Mouse (Mus musculus) MEL (cell line): ENCODE data around the gene Rabl6. TPM values are rescaled to one million over a fixed set of nuclear protein-coding genes. Genes with fewer than 3 reads are reported as not detected.

Experiments
- DNase-seq: peaks from one replicate; pipeline ENCODE4 v3.0.0; 2011; ENCODE audit warnings: low read depth, low spot score
- H3K27ac ChIP-seq: 2 replicates; pipeline ENCODE4 v1.5.1; 2012; ENCODE audit warnings: low read depth, mild to moderate bottlenecking, control low read depth, low read length, moderate library complexity; ENCODE audit not compliant: control insufficient read depth
- H3K27me3 ChIP-seq, 2 experiments: fragments of 150-350 bp in 1 of 2; sonication (generic) in 1 of 2; 2 replicates each; pipeline ENCODE4 v1.6.1; 2012; ENCODE audit warnings: low read length in 2 of 2, mild to moderate bottlenecking in 2 of 2, improper control_type of control experiment in 1 of 2, moderate library complexity in 1 of 2; ENCODE audit not compliant: insufficient read depth in 2 of 2, control insufficient read depth in 1 of 2
- H3K36me3 ChIP-seq, 2 experiments: 2 replicates each; pipeline ENCODE4 v1.6.1; 2012 to 2014; ENCODE audit warnings: low read length in 2 of 2, improper control_type of control experiment in 1 of 2, inconsistent platforms in 1 of 2, mild to moderate bottlenecking in 1 of 2; ENCODE audit not compliant: insufficient read depth in 2 of 2, control insufficient read depth in 1 of 2
- H3K4me1 ChIP-seq, 2 experiments: fragments of 150-350 bp in 1 of 2; sonication (generic) in 1 of 2; 2 replicates each; pipeline ENCODE4 v1.6.1; 2012; ENCODE audit warnings: low read length in 2 of 2, improper control_type of control experiment in 1 of 2, mild to moderate bottlenecking in 1 of 2; ENCODE audit not compliant: insufficient read depth in 2 of 2, control insufficient read depth in 1 of 2
- H3K4me3 ChIP-seq, 2 experiments: fragments of 150-350 bp in 1 of 2; sonication (generic) in 1 of 2; 2 replicates each; pipeline ENCODE4 v1.5.1; 2012; ENCODE audit warnings: low read depth in 2 of 2, low read length in 2 of 2, mild to moderate bottlenecking in 2 of 2, moderate library complexity in 2 of 2, control low read depth in 1 of 2, improper control_type of control experiment in 1 of 2; ENCODE audit not compliant: control insufficient read depth in 1 of 2, insufficient read depth in 1 of 2
- H3K79me2 ChIP-seq: 2 replicates; pipeline ENCODE4 v1.6.1; 2012; ENCODE audit warnings: mild to moderate bottlenecking, low read length, moderate library complexity; ENCODE audit not compliant: control insufficient read depth, poor library complexity, insufficient read depth
- H3K9ac ChIP-seq: 2 replicates; pipeline ENCODE4 v1.6.1; 2012; ENCODE audit warnings: low read depth, mild to moderate bottlenecking, control low read depth, low read length, moderate library complexity; ENCODE audit not compliant: control insufficient read depth, poor library complexity, severe bottlenecking
- H3K9me3 ChIP-seq: fragments of 150-350 bp; sonication (generic); replicated peaks from 2 replicates; pipeline ENCODE4 v1.6.1; 2012; ENCODE audit warnings: mild to moderate bottlenecking, low read length, improper control_type of control experiment, moderate library complexity; ENCODE audit not compliant: insufficient read depth
- BHLHE40 ChIP-seq: IDR thresholded peaks from 2 replicates; pipeline ENCODE4 v1.6.1; 2012; ENCODE audit warnings: low read depth, mild to moderate bottlenecking, inconsistent platforms, low read length, improper control_type of control experiment, borderline replicate concordance
- CHD2 ChIP-seq: IDR thresholded peaks from 2 replicates; pipeline ENCODE4 v1.6.1; 2011; ENCODE audit warnings: low read length, improper control_type of control experiment
- ELF1 ChIP-seq: IDR thresholded peaks from 2 replicates; pipeline ENCODE4 v1.6.1; 2014; ENCODE audit warnings: low read depth, mild to moderate bottlenecking, inconsistent platforms, low read length, improper control_type of control experiment, moderate library complexity
- EP300 ChIP-seq, 2 experiments: IDR thresholded peaks; 2 replicates each; pipeline ENCODE4 v1.6.1; 2011; ENCODE audit warnings: improper control_type of control experiment in 2 of 2, low read length in 2 of 2, low read depth in 1 of 2, mild to moderate bottlenecking in 1 of 2
- GATA1 ChIP-seq: IDR thresholded peaks from 2 replicates; pipeline ENCODE4 v1.6.1; 2011; ENCODE audit warnings: low read depth, low read length, improper control_type of control experiment
- HCFC1 ChIP-seq: IDR thresholded peaks from 2 replicates; pipeline ENCODE4 v1.6.1; 2012; ENCODE audit warnings: low read depth, mild to moderate bottlenecking, inconsistent platforms, low read length, improper control_type of control experiment, moderate library complexity
- KAT2A ChIP-seq: conservative IDR thresholded peaks from 2 replicates; pipeline ENCODE4 v1.6.1; 2012; ENCODE audit warnings: low read depth, low read length, improper control_type of control experiment, inconsistent platforms
- MAFK ChIP-seq: IDR thresholded peaks from 2 replicates; pipeline ENCODE4 v1.6.1; 2011; ENCODE audit warnings: low read depth, mild to moderate bottlenecking, low read length, improper control_type of control experiment, borderline replicate concordance
- MAX ChIP-seq: IDR thresholded peaks from 2 replicates; pipeline ENCODE4 v1.6.1; 2011; ENCODE audit warnings: low read length, improper control_type of control experiment
- MXI1 ChIP-seq: IDR thresholded peaks from 2 replicates; pipeline ENCODE4 v1.6.1; 2011; ENCODE audit warnings: mild to moderate bottlenecking, low read depth, low read length, improper control_type of control experiment
- MYC ChIP-seq: IDR thresholded peaks from 2 replicates; pipeline ENCODE4 v1.6.1; 2011; ENCODE audit warnings: low read depth, mild to moderate bottlenecking, low read length, improper control_type of control experiment, moderate library complexity
- NELFE ChIP-seq: IDR thresholded peaks from 2 replicates; pipeline ENCODE4 v1.6.1; 2011; ENCODE audit warnings: low read depth, low read length, improper control_type of control experiment
- NRF1 ChIP-seq: IDR thresholded peaks from 2 replicates; pipeline ENCODE4 v1.6.1; 2014; ENCODE audit warnings: low read depth, mild to moderate bottlenecking, inconsistent platforms, low read length, improper control_type of control experiment, moderate library complexity; ENCODE audit not compliant: poor library complexity, insufficient read depth, severe bottlenecking
- POLR2A ChIP-seq, 2 experiments: IDR thresholded peaks; 2 replicates each; pipeline ENCODE4 v1.6.1; 2011 to 2012; ENCODE audit warnings: low read length in 2 of 2, mild to moderate bottlenecking in 2 of 2, control low read depth in 1 of 2, improper control_type of control experiment in 1 of 2, low read depth in 1 of 2, moderate library complexity in 1 of 2; ENCODE audit not compliant: control insufficient read depth in 1 of 2, insufficient read depth in 1 of 2, poor library complexity in 1 of 2
- POLR2AphosphoS2 ChIP-seq: IDR thresholded peaks from 2 replicates; pipeline ENCODE4 v1.6.1; 2011; ENCODE audit warnings: low read length, improper control_type of control experiment
- RAD21 ChIP-seq: IDR thresholded peaks from 2 replicates; pipeline ENCODE4 v1.6.1; 2011; ENCODE audit warnings: mild to moderate bottlenecking, low read depth, low read length, improper control_type of control experiment
- SIN3A ChIP-seq: IDR thresholded peaks from 2 replicates; pipeline ENCODE4 v1.6.1; 2012; ENCODE audit warnings: low read length, improper control_type of control experiment, inconsistent platforms
- TAL1 ChIP-seq: IDR thresholded peaks from 2 replicates; pipeline ENCODE4 v1.6.1; 2012; ENCODE audit warnings: mild to moderate bottlenecking, inconsistent platforms, low read length, moderate library complexity, mixed read lengths
- TBP ChIP-seq: IDR thresholded peaks from 2 replicates; pipeline ENCODE4 v1.8.0; 2011; ENCODE audit warnings: low read depth, low read length, improper control_type of control experiment
- TCF12 ChIP-seq: IDR thresholded peaks from 2 replicates; pipeline ENCODE4 v1.6.1; 2014; ENCODE audit warnings: low read depth, mild to moderate bottlenecking, inconsistent platforms, low read length, improper control_type of control experiment, moderate library complexity
- USF2 ChIP-seq, 2 experiments: IDR thresholded peaks; 2 replicates each; pipeline ENCODE4 v1.6.1; 2011 to 2012; ENCODE audit warnings: improper control_type of control experiment in 2 of 2, low read length in 2 of 2, borderline replicate concordance in 1 of 2, inconsistent platforms in 1 of 2, low read depth in 1 of 2, mild to moderate bottlenecking in 1 of 2; ENCODE audit not compliant: insufficient read depth in 1 of 2
- ZC3H11A ChIP-seq: IDR thresholded peaks from 2 replicates; pipeline ENCODE4 v1.6.1; 2012; ENCODE audit warnings: low read depth, mild to moderate bottlenecking, inconsistent platforms, low read length, improper control_type of control experiment
- ZMIZ1 ChIP-seq: IDR thresholded peaks from 2 replicates; pipeline ENCODE4 v1.6.1; 2012; ENCODE audit warnings: low read depth, mild to moderate bottlenecking, inconsistent platforms, low read length, improper control_type of control experiment, moderate library complexity
- ZNF384 ChIP-seq: IDR thresholded peaks from 2 replicates; pipeline ENCODE4 v1.6.1; 2012; ENCODE audit warnings: low read depth, mild to moderate bottlenecking, inconsistent platforms, low read length, improper control_type of control experiment
- polyA plus RNA-seq, 2 experiments: library from polyadenylated mRNA; stranded (reverse) in 1 of 2; unstranded in 1 of 2; fragments of >175 nt in 1 of 2; fragments of >200 nt in 1 of 2; gene quantifications; 2 replicates each; pipeline versions ENCODE4 v1.2.1 to v1.2.4; 2012; ENCODE audit warnings: low replicate concordance in 2 of 2, low read depth in 1 of 2; ENCODE audit not compliant: insufficient read length in 2 of 2, insufficient read depth in 1 of 2, missing spikeins in 1 of 2
- total RNA-seq: library from RNA; depleted of rRNA; stranded (reverse); fragments of 300-350 nt; gene quantifications from 2 replicates; pipeline ENCODE4 v1.2.3, GENCODE M21; 2012

Gene Rabl6
- total and polyA plus RNA-seq, 3 experiments = 76.9 to 104 (median 84.7) TPM

DNA sequence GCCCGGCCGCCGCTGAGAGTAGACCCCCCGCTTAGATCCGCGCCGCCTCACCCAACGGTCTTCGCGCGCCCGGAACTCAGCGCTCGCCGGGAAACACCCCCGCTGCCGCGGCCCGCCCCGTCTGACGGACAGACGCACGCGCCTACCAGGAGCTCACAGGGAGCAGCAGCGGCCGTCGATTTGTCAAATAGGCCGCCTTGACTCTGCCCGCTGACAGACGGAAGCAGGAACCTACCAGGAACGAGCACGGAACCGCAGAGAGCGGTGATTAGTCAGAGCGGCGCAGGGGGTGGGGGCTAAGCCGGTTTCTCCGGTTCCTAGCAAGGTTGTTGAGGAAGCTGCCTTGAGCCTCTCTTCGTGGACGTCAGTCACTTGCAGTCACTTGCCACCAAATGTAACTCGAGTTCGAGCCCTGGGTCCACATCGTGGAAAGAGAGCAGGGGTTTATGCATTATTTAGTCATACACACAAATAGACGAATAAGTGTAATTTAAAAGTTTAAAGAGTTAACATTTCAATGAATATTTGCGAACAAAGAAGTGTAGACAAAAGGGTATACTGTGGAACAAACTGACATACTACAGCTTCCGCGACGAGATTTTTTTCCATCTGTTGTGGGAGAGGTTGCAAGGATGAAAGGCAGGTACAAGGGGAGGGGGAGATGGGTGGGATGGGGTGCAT lies 61.4 kb downstream of the Rabl6 start, which contains the start of gene Traf2:
Traf2 (minus strand) TSS at position 130 of the 681 bp plus-strand sequence.
- Histone ChIP-seq H3K36me3 (peaks cover 0 to 7% of the 10 kb centered on the region in 2 experiments; a peak in 2 of 4 replicates), H3K9ac (peak within 1 kb of the TSS; percentile 93), H3K4me1 (peaks cover 2 to 7% of the 10 kb centered on the region in 2 experiments; a peak in 3 of 4 replicates)
- DNase-seq = peak; percentile 99
- TF ChIP-seq HCFC1 = peak; percentile 73
- TF ChIP-seq CHD2 = peak; percentile 91
- no peak for TF ChIP-seq TAL1
- TF ChIP-seq MAX = peak; percentile 45
- no peak for TF ChIP-seq GATA1
- TF ChIP-seq TCF12 = peak; percentile 23
- peak; percentile 59 for TF ChIP-seq MXI1
- TF ChIP-seq ZC3H11A = no peak
- TF ChIP-seq NELFE = peak; percentile 81
- TF ChIP-seq NRF1 = peak; percentile 54; the same call in 1 of the 2 replicates
- TF ChIP-seq MYC = peak; percentile 50; the same call in 1 of the 2 replicates
- TF ChIP-seq BHLHE40 = 0 out of 2 replicates have a peak, but pooled peaks have one; percentile 25
- TF ChIP-seq KAT2A = peak; percentile 46
- TF ChIP-seq USF2 (IDR thresholded peaks at IDR 0.05; ENCODE audit: borderline replicate concordance in 1 of 2, insufficient read depth in 1 of 2, low read depth in 1 of 2, low read length in 2 of 2) = no peak
- no peak for TF ChIP-seq MAFK
- TF ChIP-seq ZMIZ1 = peak; percentile 91
- TF ChIP-seq ELF1 = peak; percentile 76
- peak; percentile 64 to 88; a peak in 3 of 4 replicates for TF ChIP-seq POLR2A (IDR thresholded peaks at IDR 0.05; ENCODE audit: control insufficient read depth in 1 of 2, insufficient read depth in 1 of 2, low read depth in 1 of 2, low read length in 2 of 2, poor library complexity in 1 of 2)
- peak; percentile 29; the same call in 1 of the 2 replicates for TF ChIP-seq ZNF384
- peak; percentile 86 for TF ChIP-seq TBP
- TF ChIP-seq POLR2AphosphoS2 = peak; percentile 82
- peak; percentile 81 for TF ChIP-seq SIN3A
- TF ChIP-seq EP300 (IDR thresholded peaks at IDR 0.05; ENCODE audit: low read depth in 1 of 2, low read length in 2 of 2) = 0 out of 4 replicates have a peak, but pooled peaks of 1 of the 2 experiments have one; percentile 27
- TF ChIP-seq RAD21 = no peak
- TF ChIP-seq, all 39 proteins: peak for 18
- peaks cover 30% of the 10 kb centered on the region for H3K79me2 ChIP-seq
- no peaks in the 10 kb centered on the region for H3K27me3 ChIP-seq
- H3K9me3 ChIP-seq = no peaks in the 10 kb centered on the region
- peak within 1 kb of the TSS; percentile 82 to 93 for H3K4me3 ChIP-seq
- peak within 1 kb of the TSS; percentile 59 for H3K27ac ChIP-seq
